Mouse (Mus musculus) olfactory bulb, adult 2 months (tissue): ENCODE data around the gene Impg1. TPM values are rescaled to one million over a fixed set of nuclear protein-coding genes. Genes with fewer than 3 reads are reported as not detected.

Source experiments
- H3K27ac ChIP-seq: fragments of 200-500 bp; 2 replicates; pipeline ENCODE4 v1.5.1; 2012; ENCODE audit warnings: low read depth, low read length; ENCODE audit not compliant: insufficient read depth
- H3K4me1 ChIP-seq: fragments of 200-500 bp; 2 replicates; pipeline ENCODE4 v1.6.1; 2012; ENCODE audit warnings: low read length; ENCODE audit not compliant: control insufficient read depth, insufficient read depth
- H3K4me3 ChIP-seq: fragments of 200-500 bp; 2 replicates; pipeline ENCODE4 v1.5.1; 2012; ENCODE audit warnings: mild to moderate bottlenecking, low read depth, low read length, moderate library complexity; ENCODE audit not compliant: insufficient read depth
- CTCF ChIP-seq: fragments of 200-500 bp; IDR thresholded peaks from 2 replicates; pipeline ENCODE4 v1.5.1; 2012; ENCODE audit warnings: low read depth, mild to moderate bottlenecking, low read length, moderate library complexity; ENCODE audit not compliant: insufficient read depth
- POLR2A ChIP-seq: fragments of 200-500 bp; IDR thresholded peaks from 2 replicates; pipeline ENCODE4 v1.6.1; 2012; ENCODE audit warnings: mild to moderate bottlenecking, low read depth, low read length, moderate library complexity; ENCODE audit not compliant: insufficient read depth
- WGBS: fragments of 180-500 bp; shearing (Covaris S2); methylation state at CpG from one replicate; pipeline ENCODE4 v1.1.7; 2018; 5-methylcytosine and 5-hydroxymethylcytosine counted together
- polyA plus RNA-seq: library from polyadenylated mRNA; stranded (reverse); fragments of >200 nt; gene quantifications from 2 replicates; pipeline ENCODE4 v1.2.4, GENCODE M21; 2012; ENCODE audit warnings: low replicate concordance; ENCODE audit not compliant: missing spikeins, insufficient read depth, insufficient read length

Impg1 gene
- polyA plus RNA-seq, 1 experiment = not detected

GRCm38 (mm10) chr9:80275053-80275771 is 190.1 kb downstream of the Impg1 start:
- H3K27ac ChIP-seq = no peak overlapping the region
- H3K4me1 ChIP-seq = no peaks in the 10 kb centered on the region
- H3K4me3 ChIP-seq = no peak overlapping the region
- TF ChIP-seq POLR2A = no peak
- TF ChIP-seq CTCF = no peak
- WGBS = 95% methylated on average over 8 of the region's 8 CpGs

DNA sequence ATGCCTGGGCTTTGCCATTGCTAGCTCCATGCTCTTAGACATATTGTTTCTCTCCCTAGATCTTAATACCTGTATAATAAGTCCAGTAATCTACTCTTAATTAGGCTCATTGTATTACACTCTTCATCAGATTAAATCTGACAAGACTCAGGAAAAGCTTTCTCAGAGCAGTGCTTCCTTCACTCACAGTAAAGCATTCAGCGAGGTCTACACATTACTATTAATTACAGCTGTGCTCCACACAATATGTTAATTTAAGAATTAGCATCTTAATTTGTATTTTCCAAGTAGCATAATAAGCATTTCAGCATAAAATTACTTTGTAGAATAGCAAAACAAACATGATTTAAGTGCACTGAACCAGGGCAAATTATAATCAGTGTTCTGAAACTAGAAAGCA is 192.3 kb downstream of the Impg1 start:
- 33% methylated on average over 1 of the region's 1 CpGs for WGBS
- no peak for TF ChIP-seq POLR2A
- no peak for TF ChIP-seq CTCF
- Histone ChIP-seq H3K27ac (no peak overlapping the region), H3K4me1 (no peaks in the 10 kb centered on the region), H3K4me3 (no peak overlapping the region)

- H3K27ac ChIP-seq = no peak overlapping the region
- H3K4me3 ChIP-seq = no peak overlapping the region
- WGBS = 90% methylated on average over 8 of the region's 8 CpGs
- no peak for TF ChIP-seq CTCF
- no peak for TF ChIP-seq POLR2A
- no peaks in the 10 kb centered on the region for H3K4me1 ChIP-seq
Observed at GRCm38 (mm10) chr9:80269596-80269995, 195.7 kb downstream of the Impg1 start.

GRCm38 (mm10) chr9:80266507-80266906 is 198.8 kb downstream of the Impg1 start:
- Histone ChIP-seq H3K4me1 (peaks cover 4% of the 10 kb centered on the region; the same call in 1 of the 2 replicates), H3K27ac (no peak overlapping the region), H3K4me3 (no peak overlapping the region)
- WGBS = 96% methylated on average over 7 of the region's 7 CpGs
- TF ChIP-seq CTCF (no peak), POLR2A (no peak)

- no peak for TF ChIP-seq CTCF
- H3K4me3 ChIP-seq = no peak overlapping the region
- H3K27ac ChIP-seq = no peak overlapping the region
- WGBS = 90% methylated on average over 7 of the region's 7 CpGs
- H3K4me1 ChIP-seq = peaks cover 4% of the 10 kb centered on the region; the same call in 1 of the 2 replicates
Observed at GRCm38 (mm10) chr9:80266086-80266485, 199.2 kb downstream of the Impg1 start.
